Mouse (Mus musculus) left cerebral cortex, postnatal 36 days (tissue): ENCODE data around the gene Ppp1r27. TPM values are rescaled to one million over a fixed set of nuclear protein-coding genes. Genes with fewer than 3 reads are reported as not detected.
"Not testable (repeated sequence)": the region's sequence is repeated elsewhere in the genome, so short reads cannot be mapped to it uniquely, and the experiment has no call there.

ENCODE experiments used
- DNase-seq, 2 experiments: peaks; one replicate each; pipeline ENCODE4 v3.0.0; 2021 to 2022; ENCODE audit warnings: low spot score in 2 of 2, mixed read lengths in 1 of 2
- intact Hi-C: fragments of 180-260 bp; cut with DNase I; formaldehyde crosslinking; loops from one replicate; pipeline ENCODE4 v1.15.1; 2025
- total RNA-seq, 2 experiments: library from RNA; stranded (reverse); gene quantifications; 2 replicates each; pipeline ENCODE4 v1.2.3; 2021

Gene Ppp1r27
- not detected for total RNA-seq

GRCm38 (mm10) chr11:120550810-120551440 lies at the start of gene Ppp1r27:
Gene Ppp1r27, minus strand, starts transcription at chr11:120551132.
- DNase-seq: no peak
- intact Hi-C loops: no loop called here

GRCm38 (mm10) chr11:120600716-120601115 lies 49.8 kb upstream of the Ppp1r27 start:
- no peak for DNase-seq
- intact Hi-C loops: no loop called here

GRCm38 (mm10) chr11:120598990-120599549 lies 48.1 kb upstream of the Ppp1r27 start:
- DNase-seq: no peak
- intact Hi-C loops: no loop called here

- intact Hi-C loops: no loop called here
- DNase-seq: peak; percentile 92 to 94
Measured at GRCm38 (mm10) chr11:120598283-120598989, 47.5 kb upstream of the Ppp1r27 start, which contains the start of the genes Alyref and Anapc11. Gene Alyref, minus strand, starts transcription at chr11:120598365. Gene Anapc11, plus strand, starts transcription at chr11:120598421.

GRCm38 (mm10) chr11:120597240-120598235 lies 46.6 kb upstream of the Ppp1r27 start:
- intact Hi-C loops: no loop called here

GRCm38 (mm10) chr11:120588531-120588930 lies 37.6 kb upstream of the Ppp1r27 start:
- DNase-seq: no peak

More at GRCm38 (mm10) chr11:120597240-120598235, 46.6 kb upstream of the Ppp1r27 start:
- no peak for DNase-seq

GRCm38 (mm10) chr11:120583937-120584336 lies 33.0 kb upstream of the Ppp1r27 start:
- no peak for DNase-seq
- intact Hi-C loops: no loop called here

More at GRCm38 (mm10) chr11:120588531-120588930, 37.6 kb upstream of the Ppp1r27 start:
- intact Hi-C loops: no loop called here

- intact Hi-C loops: not testable (repeated sequence)
Measured at GRCm38 (mm10) chr11:120582982-120583293, 32.0 kb upstream of the Ppp1r27 start.

GRCm38 (mm10) chr11:120582268-120582981 lies 31.5 kb upstream of the Ppp1r27 start:
- intact Hi-C loops: no loop called here
- no peak for DNase-seq

More at GRCm38 (mm10) chr11:120582982-120583293, 32.0 kb upstream of the Ppp1r27 start:
- DNase-seq: not testable (repeated sequence)

GRCm38 (mm10) chr11:120581490-120582267 lies 30.7 kb upstream of the Ppp1r27 start, which contains the start of gene Arhgdia:
Gene Arhgdia, minus strand, starts transcription at chr11:120581624.
- DNase-seq: peak; percentile 93
- intact Hi-C loops: loop anchor here (1.0 kb wide), 1 partner anchor 8 kb away; the partner anchor contains the start of gene P4hb

GRCm38 (mm10) chr11:120580871-120581331 lies 30.0 kb upstream of the Ppp1r27 start:
- peak; percentile 45 to 50 for DNase-seq
- intact Hi-C loops: loop anchor here (1.0 kb wide), 1 partner anchor 8 kb away; the partner anchor contains the start of gene P4hb

GRCm38 (mm10) chr11:120580190-120580589 lies 29.3 kb upstream of the Ppp1r27 start:
- DNase-seq: peak in 1 of 2 experiments; percentile 6
- intact Hi-C loops: no loop called here

- intact Hi-C loops: loop anchor here (10.0 kb wide), 1 partner anchor 95 kb away; the partner anchor contains the start of gene Mrpl12
- peak; percentile 57 to 66 for DNase-seq
Measured at GRCm38 (mm10) chr11:120579316-120580107, 28.6 kb upstream of the Ppp1r27 start.

- intact Hi-C loops: loop anchor here (10.0 kb wide), 1 partner anchor 94 kb away; the partner anchor contains the start of gene Mrpl12
- DNase-seq: no peak
Measured at GRCm38 (mm10) chr11:120578694-120579243, 27.8 kb upstream of the Ppp1r27 start.

- no peak for DNase-seq
- intact Hi-C loops: loop anchor here (10.0 kb wide), 1 partner anchor 93 kb away; the partner anchor contains the start of gene Mrpl12
Measured at GRCm38 (mm10) chr11:120578024-120578693, 27.2 kb upstream of the Ppp1r27 start.
